Mouse (Mus musculus): ENCODE results near the gene Ciao1.
"Not testable (repeated sequence)": the region's sequence is repeated elsewhere in the genome, so short reads cannot be mapped to it uniquely, and the experiment has no call there.

Ciao1 gene

DNA sequence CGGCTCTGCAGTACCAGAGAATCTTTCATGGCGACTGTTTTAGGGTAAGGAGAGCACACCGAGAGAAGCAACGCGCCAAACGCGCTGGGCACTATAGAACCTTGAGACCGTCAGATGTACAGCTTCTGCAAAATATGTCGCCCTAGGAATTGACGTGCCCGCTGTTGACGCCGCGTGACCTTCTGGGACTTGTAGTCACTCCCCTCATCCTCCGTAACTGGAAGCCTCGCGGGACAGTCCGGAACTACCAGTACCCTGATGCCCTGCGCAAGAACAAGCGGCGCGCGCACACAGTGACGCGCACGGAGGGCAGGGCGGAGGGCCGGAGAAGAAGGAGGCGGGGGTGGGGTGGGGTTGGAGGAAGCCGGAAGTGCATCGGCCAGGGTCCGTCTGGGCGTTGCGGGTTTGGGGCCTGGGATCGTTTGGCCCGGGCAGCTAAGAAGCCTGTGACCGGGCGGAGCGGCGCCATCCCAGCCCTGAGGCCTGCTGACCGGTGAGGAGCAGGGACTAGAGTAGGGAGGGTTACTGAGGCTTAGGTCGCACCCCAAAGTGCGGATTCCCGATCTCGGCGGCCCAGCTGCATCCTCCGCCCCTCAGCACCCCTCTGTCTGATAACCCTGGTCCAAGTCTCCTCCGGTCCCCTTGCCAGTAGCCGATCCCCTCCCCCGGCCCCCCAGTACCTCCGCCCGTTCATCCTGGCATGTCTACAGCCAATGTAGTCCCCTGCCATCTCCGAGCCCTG lies at the start of gene Ciao1, which contains the start of gene Tmem127:
TSS of gene Ciao1 (minus strand) at position 225 of the 742 bp plus-strand sequence.
TSS of gene Tmem127 (plus strand) at position 317 of the 742 bp plus-strand sequence.
- peak; percentile 97 for DNase-seq (ENCODE audit: extremely low spot score, low spot score)

DNA sequence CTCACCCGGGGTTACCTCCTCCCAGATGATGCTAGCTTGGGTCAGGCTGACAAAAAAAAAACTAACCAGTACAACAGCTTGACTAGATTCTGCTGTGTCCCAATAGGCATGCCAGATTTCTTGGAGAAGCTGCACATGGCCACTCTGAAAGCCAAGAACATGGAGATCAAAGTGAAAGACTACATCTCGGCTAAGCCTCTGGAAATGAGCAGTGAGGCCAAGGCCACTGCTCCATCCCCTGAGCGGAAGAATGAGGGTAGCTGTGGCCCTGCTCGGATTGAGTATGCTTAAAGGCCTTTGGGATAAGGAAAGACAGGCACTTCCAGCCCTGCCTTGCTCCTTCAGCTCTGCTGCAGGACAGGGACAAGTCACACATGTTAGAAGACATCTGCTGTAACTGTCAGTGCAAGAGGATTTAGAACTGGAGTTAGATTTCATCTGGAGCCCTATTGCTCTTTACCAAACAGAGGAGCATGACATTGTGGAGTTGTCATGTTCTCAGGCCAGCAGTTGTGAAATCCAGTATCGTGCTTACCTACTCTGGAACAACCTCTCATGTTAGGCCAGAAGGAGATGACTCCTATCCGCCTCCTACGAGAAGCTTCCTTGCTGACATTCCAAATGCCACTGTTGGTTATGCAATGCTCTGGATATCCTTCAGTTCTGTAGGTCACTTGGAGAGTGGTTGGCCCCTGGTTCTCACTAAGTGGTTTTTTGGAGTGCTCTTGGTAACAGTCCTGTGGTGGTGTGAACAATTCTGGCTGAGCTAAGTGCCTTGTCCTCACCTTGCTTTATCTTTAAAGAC lies 49.6 kb upstream of the Ciao1 start:
- DNase-seq (ENCODE audit: extremely low spot score, low spot score), result no peak

DNA sequence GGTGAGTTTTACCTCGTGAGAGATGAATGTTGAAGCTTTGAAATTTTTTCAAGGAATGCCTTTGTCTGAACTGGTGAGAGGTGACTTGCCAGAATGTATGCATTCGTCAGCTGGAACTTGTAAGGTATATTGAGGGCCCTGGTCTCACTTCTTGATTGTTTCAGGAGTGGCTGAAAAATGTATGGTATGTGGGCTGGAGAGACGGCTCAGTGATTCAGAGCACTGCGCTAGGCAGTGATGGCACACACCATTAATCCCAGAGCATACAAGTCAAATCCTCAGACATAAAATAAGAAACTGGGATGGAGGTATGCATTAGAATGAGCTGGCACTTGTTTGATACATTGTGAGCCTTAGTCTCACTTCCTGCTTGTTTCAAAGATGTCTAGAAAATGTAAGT lies 44.6 kb upstream of the Ciao1 start:
- no peak for DNase-seq (ENCODE audit: extremely low spot score, low spot score)

DNA sequence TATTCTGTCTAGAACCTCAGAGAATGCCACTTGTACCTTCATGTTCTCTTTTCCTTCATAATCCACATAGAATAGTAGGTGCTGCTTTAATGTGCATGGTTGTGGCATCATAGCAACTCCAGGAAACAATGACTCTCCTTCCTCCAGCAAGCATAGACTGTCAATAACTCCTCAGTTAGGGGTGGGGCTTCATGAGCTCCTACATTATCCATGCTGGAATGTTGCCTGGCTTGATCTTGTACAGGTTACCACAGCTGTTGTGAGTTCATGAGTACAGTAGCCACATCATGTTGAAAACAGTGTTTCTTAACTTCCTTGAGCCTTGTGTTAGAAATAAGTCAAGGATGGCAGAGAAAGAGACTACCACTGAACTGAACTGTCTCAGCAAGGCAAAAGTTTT lies 30.5 kb upstream of the Ciao1 start:
- DNase-seq (ENCODE audit: extremely low spot score, low spot score), result no peak

DNA sequence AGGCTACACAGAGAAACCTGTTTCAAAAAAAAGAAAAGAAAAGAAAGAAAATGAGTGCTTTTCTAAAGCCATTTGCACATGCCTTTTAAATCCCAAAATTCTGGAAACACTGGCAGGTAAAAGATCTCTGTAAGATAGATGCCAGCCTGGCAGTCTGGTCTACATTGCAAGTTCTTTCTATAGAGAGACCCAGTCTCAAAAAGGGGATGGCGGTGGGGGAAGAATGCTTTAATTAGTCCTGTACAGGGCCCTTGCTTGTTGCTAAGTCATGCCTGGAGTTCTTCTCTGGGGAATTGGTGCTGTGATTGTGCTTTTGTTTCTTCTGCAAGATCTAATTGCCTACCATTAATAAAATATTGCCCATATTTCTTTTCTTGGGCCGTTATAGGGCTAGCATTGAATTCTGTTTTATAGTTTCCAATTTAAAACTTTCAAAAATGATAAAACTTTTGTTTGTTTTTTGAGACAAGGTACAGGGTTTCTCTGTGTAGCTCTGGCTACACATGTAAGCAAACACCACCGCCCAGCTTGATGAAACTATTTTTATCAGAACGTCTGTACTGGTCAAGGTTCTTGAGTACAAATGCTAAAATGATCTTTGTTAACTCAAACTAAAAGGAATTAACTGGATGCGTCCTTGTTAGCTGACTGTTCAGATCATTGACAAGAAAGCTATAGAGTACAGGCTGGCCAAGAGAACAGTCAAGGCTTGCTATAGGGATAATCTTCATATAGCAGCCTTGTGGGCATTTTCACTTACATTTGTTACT lies 28.1 kb upstream of the Ciao1 start:
- DNase-seq (ENCODE audit: extremely low spot score, low spot score), result no peak

DNA sequence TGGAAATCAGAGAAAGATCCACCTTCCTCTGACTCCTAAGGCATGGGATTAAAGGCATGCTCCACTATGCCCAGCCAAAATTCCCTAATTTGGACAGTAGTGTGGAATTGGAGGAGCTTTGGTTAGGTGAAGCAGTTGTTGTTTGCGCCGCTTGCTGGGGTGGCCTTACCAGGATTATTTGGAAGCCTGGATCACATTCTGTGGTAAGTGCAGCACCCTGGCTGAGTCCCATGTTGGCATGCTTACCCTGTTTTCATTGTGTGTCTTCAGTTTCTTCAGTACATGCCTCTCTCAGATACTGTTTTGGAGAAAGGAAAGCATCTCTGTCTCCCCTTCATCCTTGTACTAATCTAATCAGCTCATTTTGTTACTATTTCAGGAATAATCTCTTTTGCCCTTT lies 27.0 kb upstream of the Ciao1 start:
- DNase-seq (ENCODE audit: extremely low spot score, low spot score), result no peak

DNA sequence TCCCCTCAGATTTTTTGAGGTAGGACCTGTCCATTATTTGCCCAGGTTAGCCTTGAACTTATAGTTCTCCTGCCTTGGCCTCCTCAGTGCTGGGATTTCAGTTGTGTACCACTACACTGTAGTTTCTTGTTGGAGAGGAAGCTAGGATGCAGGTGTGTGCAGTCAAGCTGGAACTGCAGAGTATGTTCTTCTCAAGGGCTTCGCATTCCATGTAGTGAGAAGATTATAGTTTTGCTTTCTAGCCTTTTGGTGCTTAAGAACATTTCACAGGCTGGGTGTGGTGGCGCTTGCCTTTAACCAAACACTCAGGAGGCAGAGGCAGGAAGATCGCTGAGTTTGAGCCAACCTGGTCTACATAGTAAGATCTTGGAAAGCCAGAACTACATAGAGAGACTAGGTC lies 25.2 kb upstream of the Ciao1 start:
- DNase-seq (ENCODE audit: extremely low spot score, low spot score), result no peak

DNA sequence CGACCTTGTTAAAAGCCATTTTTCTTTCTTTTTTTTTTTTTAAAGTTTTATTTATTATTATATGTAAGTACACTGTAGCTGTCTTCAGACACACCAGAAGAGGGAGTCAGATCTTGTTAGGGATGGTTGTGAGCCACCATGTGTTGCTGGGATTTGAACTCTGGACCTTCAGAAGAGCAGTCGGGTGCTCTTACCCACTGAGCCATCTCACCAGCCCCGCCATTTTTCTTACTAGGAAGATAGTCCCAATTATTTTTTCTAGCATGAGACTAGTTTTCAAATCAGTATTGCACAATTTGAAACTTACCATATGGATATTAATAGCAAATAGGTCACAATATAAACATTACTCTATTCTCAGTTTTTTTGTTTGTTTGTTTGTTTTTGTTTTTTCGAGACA lies 24.4 kb upstream of the Ciao1 start:
- DNase-seq (ENCODE audit: extremely low spot score, low spot score), result not testable (repeated sequence)

DNA sequence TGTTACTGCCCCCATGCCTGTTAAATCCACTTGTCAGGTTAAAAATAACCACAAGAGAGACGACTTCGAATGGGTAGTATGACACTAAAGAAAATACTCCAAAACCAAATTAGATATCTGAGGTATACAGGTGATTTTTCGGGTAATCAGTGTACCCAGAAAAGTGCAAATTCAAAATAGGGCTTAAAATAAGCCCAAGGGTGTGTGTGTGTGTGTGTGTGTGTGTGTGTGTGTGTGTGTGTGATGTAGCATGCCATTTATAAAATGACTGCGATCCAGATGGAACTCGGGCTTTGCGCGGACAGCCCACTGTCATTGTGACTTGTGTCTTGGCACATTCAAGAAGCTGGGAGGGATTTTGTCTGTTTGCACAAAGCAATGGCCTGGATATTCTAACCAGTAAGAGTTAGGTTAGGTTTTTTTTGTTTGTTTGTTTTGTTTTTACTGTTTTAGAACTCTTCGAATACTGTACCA lies 23.5 kb upstream of the Ciao1 start:
- no peak for DNase-seq (ENCODE audit: extremely low spot score, low spot score)

DNA sequence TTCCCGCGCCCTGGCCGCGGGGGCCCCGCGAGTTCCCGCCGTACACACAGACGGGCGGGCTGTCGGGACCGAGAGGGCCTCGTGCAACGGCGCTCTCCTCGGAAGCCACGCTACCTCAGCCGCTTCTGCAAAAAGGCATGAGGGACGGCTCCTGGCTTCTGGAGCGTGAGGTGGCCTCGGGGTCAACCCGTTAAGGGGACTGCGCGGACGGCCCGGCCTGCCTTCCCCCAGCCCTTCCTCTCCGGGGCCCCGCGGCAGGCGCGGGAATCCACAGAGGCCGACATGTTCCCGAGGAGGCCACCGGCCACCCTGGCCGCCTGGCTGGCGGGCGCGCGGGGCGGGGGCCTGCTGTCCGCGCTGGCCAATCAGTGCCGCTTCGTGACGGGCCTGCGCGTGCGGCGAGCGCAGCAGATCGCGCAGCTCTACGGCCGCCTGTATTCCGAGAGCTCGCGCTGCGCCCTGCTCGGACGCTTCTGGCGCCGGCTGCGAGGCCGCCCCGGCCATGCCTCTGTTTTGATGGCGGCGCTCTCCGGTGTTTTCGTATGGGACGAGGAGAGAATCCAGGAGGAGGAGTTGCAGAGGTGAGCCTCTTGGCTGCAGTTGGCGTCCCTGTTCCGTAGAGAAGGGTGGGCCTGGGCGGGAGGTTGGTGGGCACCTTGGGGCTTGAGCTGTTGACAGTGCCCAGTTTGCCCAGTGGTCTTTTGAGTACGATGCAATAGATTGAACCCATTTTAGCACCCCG lies 22.9 kb upstream of the Ciao1 start:
- peak; percentile 87 for DNase-seq (ENCODE audit: extremely low spot score, low spot score)

DNA sequence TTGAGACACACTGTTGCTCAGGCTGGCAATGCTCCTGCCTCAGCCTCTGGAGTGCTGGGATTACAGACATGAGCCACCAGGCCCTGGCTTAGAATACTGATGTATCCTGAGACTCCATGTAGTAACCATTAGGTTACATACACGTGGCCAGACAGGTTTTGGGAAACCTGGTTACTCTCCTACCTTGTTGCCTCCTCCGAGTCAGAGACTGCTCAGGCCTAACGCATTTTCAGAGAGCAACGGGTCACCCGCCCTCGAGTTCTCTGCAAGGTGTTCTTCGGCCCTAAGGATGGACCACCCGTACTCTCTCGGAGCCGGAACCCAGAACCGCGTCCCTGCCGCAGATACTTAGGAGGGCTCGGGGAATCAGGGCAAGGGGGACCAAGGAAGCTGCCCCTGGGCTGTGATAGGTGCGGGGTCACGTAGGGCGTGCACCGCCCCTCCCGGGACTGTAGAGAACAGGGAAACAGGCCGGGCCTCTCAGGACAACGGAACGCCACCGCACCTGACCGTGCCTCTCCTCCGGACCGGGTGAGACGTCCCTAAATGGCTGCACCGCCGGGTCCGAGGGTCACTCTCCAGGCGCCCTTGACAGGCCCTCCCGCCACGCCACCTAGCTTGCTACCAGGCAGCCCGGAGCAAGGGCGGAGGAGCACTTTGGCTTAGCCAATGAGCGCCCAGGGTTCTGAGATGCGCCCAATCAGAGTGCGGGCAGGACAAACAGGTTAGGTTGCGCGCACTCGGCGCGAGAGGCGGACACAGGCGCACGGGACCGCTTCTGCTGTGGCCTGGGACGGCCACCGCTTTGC lies 22.1 kb upstream of the Ciao1 start, which contains the start of gene Stard7:
TSS of gene Stard7 (plus strand) at position 728 of the 809 bp plus-strand sequence.
- peak; percentile 91 for DNase-seq (ENCODE audit: extremely low spot score, low spot score)

DNA sequence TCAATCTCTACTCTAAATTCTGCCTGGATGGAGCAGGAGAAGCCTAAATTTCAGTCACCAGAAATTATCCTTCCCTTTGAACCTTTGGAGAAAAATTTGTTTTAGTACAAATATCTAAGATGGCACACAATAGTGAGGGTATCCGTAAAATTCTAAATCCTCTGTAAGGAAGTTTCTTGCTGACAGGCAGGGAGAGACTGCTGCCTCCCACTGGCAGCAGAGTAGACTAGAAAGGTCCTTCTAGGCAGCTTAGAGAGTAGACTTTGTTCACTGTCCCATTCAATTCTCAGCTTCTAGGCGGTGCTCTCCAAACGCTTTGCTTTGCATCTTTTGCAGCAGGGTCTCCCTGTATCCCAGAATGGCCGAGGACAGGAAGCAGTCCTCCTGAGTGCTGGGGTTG lies 20.2 kb upstream of the Ciao1 start:
- DNase-seq (ENCODE audit: extremely low spot score, low spot score), result no peak

DNA sequence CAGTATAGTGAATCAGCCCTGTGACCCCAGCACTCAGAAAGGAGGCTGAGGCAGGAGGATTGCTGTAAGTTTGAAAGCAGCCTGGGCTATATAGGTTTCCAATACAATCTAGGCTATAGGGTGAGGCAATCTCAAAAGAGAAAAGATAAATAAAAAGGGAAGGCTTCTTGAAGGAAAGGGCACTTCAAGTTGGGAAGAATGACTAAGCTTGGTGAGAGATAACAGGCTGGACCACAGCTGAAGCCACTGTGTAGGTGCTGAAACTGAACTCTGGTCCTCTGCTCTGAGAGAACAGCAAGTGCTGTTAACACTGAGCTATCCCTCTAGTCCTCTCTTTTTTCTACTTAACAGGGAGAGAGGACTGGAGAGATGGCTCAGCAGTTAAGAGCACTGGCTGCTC lies 14.9 kb upstream of the Ciao1 start:
- no peak for DNase-seq (ENCODE audit: extremely low spot score, low spot score)

DNA sequence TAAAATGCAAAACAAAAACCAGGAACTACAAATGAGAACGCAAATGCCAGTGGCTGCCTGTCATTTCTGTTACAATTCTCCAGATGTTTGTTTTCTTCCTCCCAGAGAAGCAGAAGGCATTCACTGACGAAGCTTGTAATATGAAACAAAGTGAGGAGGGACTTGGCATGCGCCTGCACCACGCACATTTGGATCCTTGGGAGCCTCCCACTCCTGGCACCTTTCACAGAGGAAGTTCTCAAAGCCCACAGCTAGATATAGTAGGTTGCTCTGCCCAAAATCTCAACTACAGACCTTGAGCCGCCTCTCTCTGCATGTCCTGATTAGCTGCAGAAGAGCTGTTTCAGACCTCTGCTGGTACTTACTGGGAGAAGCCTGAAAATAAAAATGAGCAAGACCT lies 11.7 kb upstream of the Ciao1 start:
- no peak for DNase-seq (ENCODE audit: extremely low spot score, low spot score)

DNA sequence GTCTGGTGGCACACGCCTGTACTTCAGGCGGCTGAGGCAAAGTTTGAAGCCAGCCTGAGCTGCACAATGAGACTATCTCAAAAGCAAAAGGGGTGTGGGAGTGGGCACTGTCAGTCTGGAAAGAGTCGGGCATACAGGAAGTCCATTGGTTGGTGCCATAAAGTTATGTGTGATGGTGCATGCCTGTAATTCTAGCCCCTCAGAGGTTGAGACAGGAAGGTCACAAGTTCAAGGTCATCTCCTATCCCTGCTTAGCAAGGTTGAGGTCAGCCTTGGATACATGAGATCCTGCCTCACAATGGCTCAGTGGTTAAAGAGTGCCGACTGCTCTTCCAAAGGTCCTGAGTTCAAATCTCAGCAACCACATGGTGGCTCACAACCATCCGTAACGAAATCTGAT lies 7.7 kb upstream of the Ciao1 start:
- no peak for DNase-seq (ENCODE audit: extremely low spot score, low spot score)

DNA sequence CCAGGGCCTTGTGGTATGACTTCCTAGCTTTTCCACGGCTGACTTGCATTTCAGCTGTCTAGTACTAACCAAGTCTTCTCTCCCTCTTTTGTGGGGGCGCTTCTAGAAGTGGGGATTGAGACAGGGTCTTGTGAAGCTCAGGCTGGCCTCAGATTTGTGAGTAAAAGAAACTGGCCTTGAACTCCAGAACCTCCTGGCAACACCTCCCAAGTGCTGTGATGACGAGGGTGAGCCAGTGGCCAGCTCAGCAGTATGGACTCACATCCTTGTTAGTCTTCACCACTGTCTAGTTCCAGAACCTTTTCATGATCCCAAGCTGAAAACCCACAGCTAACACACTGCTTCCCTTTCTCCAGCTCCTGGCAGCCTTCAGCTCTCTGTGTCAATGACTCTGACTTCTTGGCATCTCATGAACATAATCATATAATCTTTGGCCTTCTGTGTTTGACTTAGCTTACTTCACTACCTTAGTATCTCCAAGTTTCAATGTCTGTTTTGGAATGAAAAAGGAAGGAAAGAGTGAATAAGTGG lies 7.1 kb upstream of the Ciao1 start:
- no peak for DNase-seq (ENCODE audit: extremely low spot score, low spot score)

DNA sequence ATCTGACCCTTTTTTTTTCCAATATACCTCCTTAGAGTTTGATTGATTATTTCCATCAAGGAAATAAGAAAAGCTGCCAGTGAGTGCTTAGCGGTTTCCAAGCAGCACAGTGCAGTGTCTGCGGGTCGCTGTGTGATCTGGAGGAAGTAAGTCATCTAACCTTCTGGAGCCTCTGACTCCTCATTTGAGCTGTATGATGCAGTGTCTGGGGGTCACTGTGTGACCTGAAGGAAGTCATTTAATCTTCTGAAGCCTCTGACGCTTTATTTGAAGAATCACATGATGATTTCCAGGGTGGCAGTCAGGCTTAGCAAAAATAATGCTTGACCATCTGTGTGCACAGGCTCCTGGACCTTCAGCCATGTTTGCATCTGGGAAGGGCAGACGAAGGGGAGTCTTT lies 5.2 kb upstream of the Ciao1 start:
- DNase-seq (ENCODE audit: extremely low spot score, low spot score), result no peak

DNA sequence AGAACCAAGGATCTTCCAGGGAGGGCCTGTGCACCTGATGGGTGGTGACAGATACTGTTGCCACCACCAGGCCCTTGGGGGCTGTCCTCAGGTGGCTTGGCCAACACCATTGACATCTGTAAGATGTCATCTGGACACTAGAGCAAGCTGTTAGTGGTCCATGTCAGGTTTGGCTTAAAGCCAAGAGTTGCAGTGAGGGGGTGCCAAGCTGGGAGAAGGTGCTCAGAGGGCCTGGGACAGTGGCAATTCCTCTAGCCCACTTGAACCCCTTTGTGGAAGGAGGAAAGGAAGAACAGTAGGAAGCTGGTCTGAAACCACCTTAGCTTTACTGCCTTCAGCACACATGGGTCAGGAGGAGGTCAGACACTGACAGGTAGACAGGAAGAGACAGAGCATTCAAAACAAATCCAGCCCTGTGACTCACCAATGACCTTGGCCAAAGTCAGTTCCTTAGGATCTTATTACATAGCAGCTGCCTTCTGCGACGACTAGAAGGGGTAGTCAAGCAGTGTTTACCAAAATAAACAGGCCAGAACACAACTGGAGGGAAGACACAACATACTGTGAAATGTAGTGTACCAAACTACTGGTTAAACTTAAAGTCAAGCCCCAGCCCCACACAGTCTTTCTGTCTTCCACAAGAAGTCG lies 4.4 kb upstream of the Ciao1 start:
- DNase-seq (ENCODE audit: extremely low spot score, low spot score), result no peak

DNA sequence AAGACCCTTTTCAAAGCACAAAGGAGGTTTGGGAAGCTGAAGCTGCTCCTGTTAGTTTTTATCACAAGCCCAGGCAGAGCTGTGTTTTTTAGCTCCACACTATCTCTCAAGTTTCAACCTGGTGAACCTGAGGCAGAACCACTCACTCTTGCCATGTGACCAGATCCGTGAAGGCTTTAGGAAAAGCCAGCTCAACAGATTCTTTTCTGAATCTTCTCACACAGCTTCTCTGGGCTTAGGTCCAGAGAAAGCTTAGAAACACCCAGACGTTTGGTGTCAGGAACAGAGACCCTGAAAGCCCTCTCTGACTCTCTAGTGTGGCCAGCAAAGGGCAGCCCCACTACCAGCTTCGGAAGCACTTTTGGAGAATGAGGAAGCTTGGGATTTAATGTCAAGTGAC lies 3.8 kb upstream of the Ciao1 start:
- DNase-seq (ENCODE audit: extremely low spot score, low spot score), result no peak
